Mouse (Mus musculus): ENCODE measurements around the gene Trpm8. TPM values are rescaled to one million over a fixed set of nuclear protein-coding genes. Genes with fewer than 3 reads are reported as not detected.
A peak's percentile ranks its signal among the peaks of the same experiment; 100 is the strongest.

The Trpm8 gene
- polyA plus RNA-seq, 1 experiment from 2014 or later = not detected

DNA sequence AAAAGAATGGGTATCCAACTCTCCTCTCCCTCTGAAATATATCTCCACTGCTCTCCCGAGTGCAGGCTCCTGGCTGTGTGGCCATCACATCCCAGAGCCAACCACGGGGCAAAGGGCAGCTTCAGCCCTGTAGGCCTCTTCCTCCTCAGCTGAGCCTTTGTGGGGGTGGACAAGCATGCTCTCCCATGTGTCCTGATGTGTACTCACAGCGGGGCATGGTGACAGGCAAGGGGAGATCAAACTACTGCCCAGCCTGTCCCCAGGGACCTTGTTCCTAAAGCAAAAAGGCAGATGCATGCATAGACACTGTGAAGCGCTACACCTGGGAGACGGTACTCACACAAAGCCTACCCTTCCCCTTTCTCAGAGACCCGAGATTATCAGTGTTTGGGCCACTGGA, 17.3 kb upstream of the Trpm8 start:
- H3K9me3 ChIP-seq (ENCODE audit: control insufficient read depth, low read length) = peaks cover 21% of the 10 kb centered on the region
- H3K36me3 ChIP-seq (ENCODE audit: control insufficient read depth, insufficient read depth, low read length) = peaks cover 51% of the 10 kb centered on the region
- 78% methylated on average over 6 of the region's 6 CpGs for WGBS

DNA sequence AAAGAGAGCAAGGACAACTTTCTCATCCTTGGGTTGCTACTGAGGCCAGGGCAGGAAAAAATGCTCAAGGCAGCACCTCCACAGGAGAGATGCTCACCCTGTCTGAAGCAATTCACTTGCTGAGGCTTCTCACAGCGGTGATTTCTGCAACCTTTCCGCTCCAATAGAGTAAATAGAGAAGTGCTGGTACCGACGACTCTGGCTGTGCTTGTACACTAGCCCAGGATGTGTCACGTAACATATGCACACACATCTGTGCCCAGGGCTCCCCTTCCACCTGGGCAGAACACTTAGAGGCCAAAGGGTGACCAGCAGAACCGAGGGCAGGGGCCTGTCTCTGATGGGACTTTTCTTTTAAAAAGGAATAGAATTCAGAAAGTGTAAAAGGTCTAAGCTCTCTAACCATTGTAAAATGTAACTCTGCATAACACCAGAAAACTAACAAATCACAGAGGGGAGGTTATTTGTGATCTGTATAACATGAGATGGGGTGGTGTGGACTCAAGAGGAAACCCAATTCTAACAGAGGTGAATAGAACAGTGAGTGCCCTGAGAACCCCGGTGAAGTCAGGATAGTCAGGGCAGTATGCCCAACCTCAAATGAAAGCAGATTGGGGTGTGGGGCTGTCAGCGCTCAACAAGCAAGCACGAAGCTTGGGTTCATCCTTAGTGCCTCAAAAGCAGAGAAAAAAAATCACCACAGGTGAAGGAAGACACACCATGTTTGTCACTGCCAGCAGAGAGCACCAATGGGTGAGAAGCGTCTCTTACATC, 16.7 kb upstream of the Trpm8 start:
- Histone ChIP-seq H3K9me3 (ENCODE audit: control insufficient read depth, low read length) (peaks cover 15% of the 10 kb centered on the region), H3K4me3 (ENCODE audit: low read length) (no peak overlapping the region), H3K27me3 (ENCODE audit: control insufficient read depth, insufficient read depth, low read length) (no peaks in the 10 kb centered on the region), H3K4me2 (replicated peaks; ENCODE audit: low read depth, low read length) (no peak overlapping the region), H3K9ac (ENCODE audit: low read depth, low read length) (no peak overlapping the region), H3K27ac (ENCODE audit: low read depth, low read length) (no peak overlapping the region), H3K4me1 (ENCODE audit: control insufficient read depth, insufficient read depth, low read length) (no peaks in the 10 kb centered on the region; the same call in 1 of the 2 replicates), H3K36me3 (ENCODE audit: control insufficient read depth, insufficient read depth, low read length) (peaks cover 58% of the 10 kb centered on the region)
- WGBS = 83% methylated on average over 10 of the region's 10 CpGs
- no peak for ATAC-seq (ENCODE audit: low FRiP score, low TSS enrichment)

More for the DNA sequence above, 17.3 kb upstream of the Trpm8 start:
- Histone ChIP-seq H3K27ac (ENCODE audit: low read depth, low read length) (no peak overlapping the region), H3K9ac (ENCODE audit: low read depth, low read length) (no peak overlapping the region), H3K4me2 (replicated peaks; ENCODE audit: low read depth, low read length) (no peak overlapping the region), H3K27me3 (ENCODE audit: control insufficient read depth, insufficient read depth, low read length) (no peaks in the 10 kb centered on the region), H3K4me1 (ENCODE audit: control insufficient read depth, insufficient read depth, low read length) (no peaks in the 10 kb centered on the region; the same call in 1 of the 2 replicates), H3K4me3 (ENCODE audit: low read length) (no peak overlapping the region)
- ATAC-seq (ENCODE audit: low FRiP score, low TSS enrichment) = peak; percentile 10; the same call in 1 of the 2 replicates

DNA sequence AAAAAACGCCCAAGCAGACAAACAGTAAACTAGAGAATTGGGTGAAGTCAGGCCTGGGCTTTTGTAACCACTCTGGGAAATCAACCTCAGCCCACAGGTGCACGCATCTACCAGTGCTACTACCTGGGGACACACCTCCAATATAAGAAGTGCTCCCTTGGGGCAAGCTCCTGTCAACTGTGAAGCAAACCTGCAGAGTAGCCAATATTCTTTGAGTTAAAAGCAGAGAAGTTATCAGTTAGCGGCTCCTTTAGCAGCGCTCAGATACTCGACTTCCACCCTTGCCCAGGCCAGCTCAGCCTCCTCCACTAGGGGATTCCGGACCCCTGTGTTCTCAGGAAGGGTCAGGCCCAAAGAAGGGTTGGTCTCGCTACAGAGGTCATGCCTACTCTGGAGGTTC, 15.8 kb upstream of the Trpm8 start:
- Histone ChIP-seq H3K4me1 (ENCODE audit: control insufficient read depth, insufficient read depth, low read length) (no peaks in the 10 kb centered on the region; the same call in 1 of the 2 replicates), H3K27me3 (ENCODE audit: control insufficient read depth, insufficient read depth, low read length) (no peaks in the 10 kb centered on the region), H3K36me3 (ENCODE audit: control insufficient read depth, insufficient read depth, low read length) (peaks cover 67% of the 10 kb centered on the region), H3K27ac (ENCODE audit: low read depth, low read length) (no peak overlapping the region), H3K9ac (ENCODE audit: low read depth, low read length) (no peak overlapping the region), H3K4me2 (replicated peaks; ENCODE audit: low read depth, low read length) (no peak overlapping the region), H3K9me3 (ENCODE audit: control insufficient read depth, low read length) (peaks cover 10% of the 10 kb centered on the region; the same call in 1 of the 2 replicates), H3K4me3 (ENCODE audit: low read length) (no peak overlapping the region)
- WGBS = 85% methylated on average over 7 of the region's 7 CpGs
- no peak for ATAC-seq (ENCODE audit: low FRiP score, low TSS enrichment)

DNA sequence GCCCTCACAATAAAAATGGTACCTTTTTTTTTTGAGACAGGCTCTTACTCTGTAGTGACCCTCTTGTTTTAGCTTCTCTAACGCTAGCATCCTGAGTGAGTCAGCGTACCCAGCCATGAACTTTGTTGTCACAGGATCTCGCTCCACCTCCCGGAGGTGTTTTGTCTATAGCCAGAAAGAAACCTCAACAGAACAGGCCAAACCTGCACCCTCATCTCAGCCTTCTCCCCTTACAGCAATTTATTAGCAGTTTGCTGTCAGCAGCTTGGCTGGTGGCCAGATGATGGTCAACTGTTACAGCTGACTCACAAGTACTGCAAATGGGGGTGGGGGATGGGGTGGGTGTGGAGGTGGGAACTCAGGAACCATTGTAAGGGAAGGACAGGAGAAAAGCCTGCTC, 15.2 kb upstream of the Trpm8 start:
- Histone ChIP-seq H3K27me3 (ENCODE audit: control insufficient read depth, insufficient read depth, low read length) (no peaks in the 10 kb centered on the region), H3K36me3 (ENCODE audit: control insufficient read depth, insufficient read depth, low read length) (peaks cover 72% of the 10 kb centered on the region), H3K4me3 (ENCODE audit: low read length) (no peak overlapping the region), H3K27ac (ENCODE audit: low read depth, low read length) (no peak overlapping the region), H3K9me3 (ENCODE audit: control insufficient read depth, low read length) (peaks cover 10% of the 10 kb centered on the region; the same call in 1 of the 2 replicates), H3K4me1 (ENCODE audit: control insufficient read depth, insufficient read depth, low read length) (no peaks in the 10 kb centered on the region; the same call in 1 of the 2 replicates), H3K4me2 (replicated peaks; ENCODE audit: low read depth, low read length) (no peak overlapping the region), H3K9ac (ENCODE audit: low read depth, low read length) (no peak overlapping the region)
- 66% methylated on average over 4 of the region's 4 CpGs for WGBS
- no peak for ATAC-seq (ENCODE audit: low FRiP score, low TSS enrichment)

DNA sequence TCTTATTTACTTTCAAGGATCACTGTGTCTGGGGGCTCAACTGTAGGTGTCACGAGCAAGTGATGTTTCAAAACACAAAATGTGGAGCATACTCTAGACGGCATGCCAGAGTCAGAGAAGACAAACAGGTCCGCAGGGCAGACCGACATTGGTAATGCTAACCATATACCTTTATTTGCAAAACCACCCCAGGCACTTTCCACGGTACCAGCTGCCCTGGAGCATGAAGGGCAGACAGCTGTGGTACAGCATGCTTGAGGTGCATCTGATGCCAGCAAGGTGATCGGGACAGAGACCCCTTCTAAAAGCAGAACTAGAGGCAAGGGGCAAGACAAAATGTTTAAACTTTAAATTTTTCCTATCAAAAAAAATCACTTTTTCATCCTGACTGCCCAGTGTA, 14.5 kb upstream of the Trpm8 start:
- Histone ChIP-seq H3K4me3 (ENCODE audit: low read length) (no peak overlapping the region), H3K27me3 (ENCODE audit: control insufficient read depth, insufficient read depth, low read length) (no peaks in the 10 kb centered on the region), H3K4me2 (replicated peaks; ENCODE audit: low read depth, low read length) (no peak overlapping the region), H3K9me3 (ENCODE audit: control insufficient read depth, low read length) (peaks cover 3% of the 10 kb centered on the region; the same call in 1 of the 2 replicates), H3K36me3 (ENCODE audit: control insufficient read depth, insufficient read depth, low read length) (peaks cover 79% of the 10 kb centered on the region), H3K4me1 (ENCODE audit: control insufficient read depth, insufficient read depth, low read length) (no peaks in the 10 kb centered on the region; the same call in 1 of the 2 replicates), H3K27ac (ENCODE audit: low read depth, low read length) (no peak overlapping the region), H3K9ac (ENCODE audit: low read depth, low read length) (no peak overlapping the region)
- no peak for ATAC-seq (ENCODE audit: low FRiP score, low TSS enrichment)
- 74% methylated on average over 6 of the region's 6 CpGs for WGBS

DNA sequence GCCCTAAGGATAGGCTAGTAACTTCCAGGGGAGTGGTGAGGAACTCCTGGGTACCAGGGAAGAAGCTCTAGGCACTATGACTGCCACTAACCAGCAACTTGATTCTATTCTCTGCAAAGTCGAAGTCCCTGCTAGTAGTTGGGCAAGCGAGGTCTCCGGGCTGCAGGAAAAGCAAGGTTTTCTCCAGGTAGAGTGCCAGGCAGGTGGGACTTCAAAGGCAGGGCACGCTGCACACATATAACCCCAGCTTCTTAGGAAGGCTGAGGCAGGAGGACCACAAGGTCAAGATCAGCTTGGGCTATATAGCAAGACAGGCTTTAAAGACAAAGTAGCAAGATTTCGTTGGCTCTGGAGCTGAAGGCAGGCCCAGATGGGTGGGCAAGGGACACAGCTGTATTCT, 13.7 kb upstream of the Trpm8 start:
- Histone ChIP-seq H3K4me1 (ENCODE audit: control insufficient read depth, insufficient read depth, low read length) (no peaks in the 10 kb centered on the region; the same call in 1 of the 2 replicates), H3K27me3 (ENCODE audit: control insufficient read depth, insufficient read depth, low read length) (no peaks in the 10 kb centered on the region), H3K4me3 (ENCODE audit: low read length) (no peak overlapping the region), H3K4me2 (replicated peaks; ENCODE audit: low read depth, low read length) (no peak overlapping the region), H3K27ac (ENCODE audit: low read depth, low read length) (no peak overlapping the region), H3K9ac (ENCODE audit: low read depth, low read length) (no peak overlapping the region), H3K36me3 (ENCODE audit: control insufficient read depth, insufficient read depth, low read length) (peaks cover 88% of the 10 kb centered on the region), H3K9me3 (ENCODE audit: control insufficient read depth, low read length) (peaks cover 4% of the 10 kb centered on the region; the same call in 1 of the 2 replicates)
- ATAC-seq (ENCODE audit: low FRiP score, low TSS enrichment) = no peak
- 89% methylated on average over 5 of the region's 5 CpGs for WGBS

DNA sequence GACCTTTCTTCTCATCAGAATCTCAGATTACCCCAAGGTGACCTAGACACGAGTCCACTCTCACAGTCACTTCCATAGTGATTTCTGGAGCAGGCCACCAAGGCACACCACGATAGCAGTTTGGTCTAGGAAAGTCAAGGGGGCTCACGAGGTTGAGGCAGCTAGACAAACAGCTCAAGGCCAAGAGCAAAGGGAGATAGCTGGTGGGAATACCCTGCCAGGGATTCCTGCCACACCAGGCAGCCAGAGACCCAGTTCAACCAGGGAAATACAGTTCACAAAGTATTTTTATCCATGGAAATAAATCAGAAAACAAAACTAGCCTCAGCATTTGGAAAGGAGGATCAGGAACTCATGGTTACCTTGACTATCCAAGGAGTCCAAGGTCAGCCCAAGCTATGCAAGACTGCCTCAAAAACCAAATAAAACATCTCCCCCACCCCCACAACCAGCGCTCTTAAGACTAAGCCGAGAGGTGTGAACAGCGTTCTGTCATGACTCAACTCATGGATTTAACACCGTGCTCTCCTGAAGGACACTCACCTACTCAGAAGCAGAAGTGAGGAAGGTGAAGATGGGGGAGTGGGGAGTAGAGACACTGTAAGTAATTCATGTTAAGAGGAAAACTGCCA, 13.1 kb upstream of the Trpm8 start:
- Histone ChIP-seq H3K9ac (ENCODE audit: low read depth, low read length) (no peak overlapping the region), H3K4me2 (replicated peaks; ENCODE audit: low read depth, low read length) (no peak overlapping the region), H3K36me3 (ENCODE audit: control insufficient read depth, insufficient read depth, low read length) (peaks cover 93% of the 10 kb centered on the region), H3K27ac (ENCODE audit: low read depth, low read length) (no peak overlapping the region), H3K4me3 (ENCODE audit: low read length) (no peak overlapping the region), H3K9me3 (ENCODE audit: control insufficient read depth, low read length) (peaks cover 5% of the 10 kb centered on the region; the same call in 1 of the 2 replicates), H3K27me3 (ENCODE audit: control insufficient read depth, insufficient read depth, low read length) (no peaks in the 10 kb centered on the region), H3K4me1 (ENCODE audit: control insufficient read depth, insufficient read depth, low read length) (no peaks in the 10 kb centered on the region; the same call in 1 of the 2 replicates)
- 87% methylated on average over 7 of the region's 7 CpGs for WGBS
- ATAC-seq (ENCODE audit: low FRiP score, low TSS enrichment) = no peak

DNA sequence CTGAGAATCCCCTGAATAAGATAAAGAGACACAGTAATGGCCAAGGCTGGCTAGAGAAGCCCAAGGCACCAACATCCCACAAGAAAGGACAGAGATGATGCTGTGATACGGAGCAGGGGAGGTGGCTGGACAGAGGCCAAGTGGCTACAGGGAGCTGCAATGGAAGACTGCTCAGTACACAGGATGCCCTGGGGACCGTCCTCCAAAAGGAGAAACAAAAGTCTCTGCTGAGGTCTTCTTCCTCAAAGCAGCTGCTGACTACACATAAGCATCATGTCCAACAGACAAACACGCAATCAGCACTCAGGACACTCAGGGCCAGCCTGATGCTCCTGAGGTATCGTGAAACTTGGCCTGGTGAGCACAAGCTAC, 12.6 kb upstream of the Trpm8 start:
- H3K4me3 ChIP-seq (ENCODE audit: low read length) = no peak overlapping the region
- H3K27ac ChIP-seq (ENCODE audit: low read depth, low read length) = no peak overlapping the region
- H3K36me3 ChIP-seq (ENCODE audit: control insufficient read depth, insufficient read depth, low read length) = peaks cover 98% of the 10 kb centered on the region
- no peak overlapping the region for H3K9ac ChIP-seq (ENCODE audit: low read depth, low read length)
- no peak overlapping the region for H3K4me2 ChIP-seq (replicated peaks; ENCODE audit: low read depth, low read length)
- no peak for ATAC-seq (ENCODE audit: low FRiP score, low TSS enrichment)
- WGBS = 82% methylated on average over 4 of the region's 4 CpGs
- H3K4me1 ChIP-seq (ENCODE audit: control insufficient read depth, insufficient read depth, low read length) = no peaks in the 10 kb centered on the region
- H3K27me3 ChIP-seq (ENCODE audit: control insufficient read depth, insufficient read depth, low read length) = no peaks in the 10 kb centered on the region
- H3K9me3 ChIP-seq (ENCODE audit: control insufficient read depth, low read length) = peaks cover 5% of the 10 kb centered on the region; the same call in 1 of the 2 replicates

DNA sequence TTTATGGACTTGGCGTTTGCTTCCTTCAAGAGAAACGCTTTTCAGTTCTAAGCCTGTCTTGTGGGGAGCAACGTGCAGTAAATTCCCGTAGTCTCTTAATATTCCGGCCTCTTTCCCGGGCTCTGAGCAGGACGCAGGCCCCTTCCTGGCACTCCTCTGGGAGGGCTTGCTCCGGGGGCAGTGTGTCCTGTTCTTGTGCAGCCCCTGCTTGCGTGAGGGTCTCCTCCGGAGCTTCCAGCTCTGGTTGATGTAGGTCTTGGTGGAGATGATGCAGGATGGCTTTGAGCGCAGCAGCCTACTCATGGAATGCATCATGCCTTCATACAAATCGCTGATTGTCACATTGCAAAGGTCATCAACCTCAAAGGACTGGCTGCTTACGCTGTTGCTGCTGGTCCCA, 11.3 kb upstream of the Trpm8 start:
- H3K27me3 ChIP-seq (ENCODE audit: control insufficient read depth, insufficient read depth, low read length) = no peaks in the 10 kb centered on the region
- H3K27ac ChIP-seq (ENCODE audit: low read depth, low read length) = no peak overlapping the region
- no peak for ATAC-seq (ENCODE audit: low FRiP score, low TSS enrichment)
- H3K36me3 ChIP-seq (ENCODE audit: control insufficient read depth, insufficient read depth, low read length) = peaks cover 91% of the 10 kb centered on the region
- no peak overlapping the region for H3K9ac ChIP-seq (ENCODE audit: low read depth, low read length)
- H3K4me1 ChIP-seq (ENCODE audit: control insufficient read depth, insufficient read depth, low read length) = no peaks in the 10 kb centered on the region
- H3K4me3 ChIP-seq (ENCODE audit: low read length) = no peak overlapping the region
- peaks cover 5% of the 10 kb centered on the region; the same call in 1 of the 2 replicates for H3K9me3 ChIP-seq (ENCODE audit: control insufficient read depth, low read length)
- no peak overlapping the region for H3K4me2 ChIP-seq (replicated peaks; ENCODE audit: low read depth, low read length)
- 87% methylated on average over 13 of the region's 13 CpGs for WGBS

Measured in kidney, embryonic 14.5 days (tissue).